Mouse (Mus musculus) forebrain, embryonic 10.5 days (tissue): ENCODE measurements at regions not wholly inside any gene's neighbourhood (a gene's known extent, or its start where the extent isn't known, plus 50 kb on each side); places are given as distances from the start of the nearest gene placed in this dataset.

Experiments
- DNase-seq: peaks from one replicate; pipeline ENCODE4 v3.0.0-alpha.2; 2017; ENCODE audit warnings: low spot score; ENCODE audit errors: extremely low spot score
- H3K27ac ChIP-seq: fragments of 300-500 bp; sonication (generic); 2 replicates; pipeline ENCODE4 v1.5.1; 2016; ENCODE audit warnings: mild to moderate bottlenecking
- H3K27me3 ChIP-seq: fragments of 300-500 bp; sonication (generic); 2 replicates; pipeline ENCODE4 v1.6.1; 2016; ENCODE audit warnings: mild to moderate bottlenecking; ENCODE audit not compliant: poor library complexity, severe bottlenecking
- H3K36me3 ChIP-seq: fragments of 300-500 bp; sonication (generic); replicated peaks from 2 replicates; pipeline ENCODE4 v1.6.1; 2016; ENCODE audit warnings: mild to moderate bottlenecking, moderate library complexity
- H3K4me1 ChIP-seq: fragments of 300-500 bp; sonication (generic); 2 replicates; pipeline ENCODE4 v1.6.1; 2016
- H3K4me3 ChIP-seq: fragments of 300-500 bp; sonication (generic); 2 replicates; pipeline ENCODE4 v1.5.1; 2016; ENCODE audit warnings: mild to moderate bottlenecking, moderate library complexity
- H3K9me3 ChIP-seq: fragments of 300-500 bp; sonication (generic); 2 replicates; pipeline ENCODE4 v1.6.1; 2016; ENCODE audit warnings: mild to moderate bottlenecking, moderate library complexity
- WGBS: fragments of 180-500 bp; shearing (Covaris S2); methylation state at CpG from one replicate; pipeline ENCODE4 v1.1.7; 2016; 5-methylcytosine and 5-hydroxymethylcytosine counted together

DNA sequence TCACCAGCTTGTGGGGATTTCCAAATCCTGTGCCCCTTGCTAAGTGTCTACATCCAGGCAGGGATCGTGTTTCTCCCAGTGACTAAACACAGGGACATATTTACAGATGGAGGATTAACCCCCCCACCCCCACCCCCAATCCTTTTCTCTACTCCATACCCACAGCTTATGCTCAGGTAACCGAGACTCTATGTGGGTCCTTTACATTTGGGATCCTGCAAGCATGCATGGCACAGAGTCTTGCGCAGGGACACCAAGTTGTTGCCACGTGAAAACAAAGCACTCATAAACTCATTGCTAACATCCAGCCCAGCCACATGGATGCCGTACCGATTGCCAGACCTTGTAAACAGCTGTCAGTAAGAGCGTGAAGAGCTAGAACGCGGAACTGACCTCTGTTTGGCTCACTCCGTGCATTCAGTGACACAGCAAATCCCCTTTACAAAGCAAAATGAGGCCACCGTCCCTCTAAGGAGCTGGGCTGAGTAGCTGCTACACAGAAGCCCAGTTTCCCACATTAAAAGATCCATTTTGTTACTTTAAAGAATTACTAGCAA, 1204.9 kb upstream of the A1bg start:
- Histone ChIP-seq H3K4me3 (no peak overlapping the region), H3K36me3 (no peaks in the 10 kb centered on the region), H3K27me3 (0 out of 2 replicates have a peak, but pooled peaks cover 4% of the 10 kb centered on the region), H3K27ac (peak overlapping the region; percentile 35; the same call in 1 of the 2 replicates), H3K9me3 (no peaks in the 10 kb centered on the region), H3K4me1 (peaks cover 40% of the 10 kb centered on the region)
- WGBS, result 44% methylated on average over 11 of the region's 11 CpGs
- DNase-seq, result peak; percentile 28

DNA sequence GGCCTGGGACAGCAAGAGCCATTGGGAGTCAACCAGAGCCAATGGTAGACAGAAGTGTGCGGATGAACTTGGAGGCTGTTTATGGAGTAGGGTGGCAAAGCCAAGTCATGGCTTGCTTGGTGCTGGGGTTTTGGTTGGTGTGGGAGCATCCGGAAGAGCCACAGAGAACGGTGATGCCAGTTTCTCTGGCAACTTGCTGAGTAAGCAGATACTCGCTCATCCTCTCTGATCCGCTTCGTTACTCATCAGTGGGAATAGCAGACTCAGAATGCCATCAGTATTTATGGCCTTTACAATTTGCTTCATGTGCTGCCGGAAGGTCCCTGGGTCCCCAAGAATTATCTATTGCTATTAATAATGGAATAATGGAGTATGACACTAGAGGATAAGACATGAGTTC, 1202.9 kb upstream of the A1bg start:
- no peak overlapping the region for H3K4me3 ChIP-seq
- no peak overlapping the region for H3K27ac ChIP-seq
- DNase-seq, result no peak
- H3K27me3 ChIP-seq, result 0 out of 2 replicates have a peak, but pooled peaks cover 4% of the 10 kb centered on the region
- no peaks in the 10 kb centered on the region for H3K36me3 ChIP-seq
- WGBS, result 98% methylated on average over 7 of the region's 7 CpGs
- peaks cover 37% of the 10 kb centered on the region for H3K4me1 ChIP-seq
- H3K9me3 ChIP-seq, result no peaks in the 10 kb centered on the region

DNA sequence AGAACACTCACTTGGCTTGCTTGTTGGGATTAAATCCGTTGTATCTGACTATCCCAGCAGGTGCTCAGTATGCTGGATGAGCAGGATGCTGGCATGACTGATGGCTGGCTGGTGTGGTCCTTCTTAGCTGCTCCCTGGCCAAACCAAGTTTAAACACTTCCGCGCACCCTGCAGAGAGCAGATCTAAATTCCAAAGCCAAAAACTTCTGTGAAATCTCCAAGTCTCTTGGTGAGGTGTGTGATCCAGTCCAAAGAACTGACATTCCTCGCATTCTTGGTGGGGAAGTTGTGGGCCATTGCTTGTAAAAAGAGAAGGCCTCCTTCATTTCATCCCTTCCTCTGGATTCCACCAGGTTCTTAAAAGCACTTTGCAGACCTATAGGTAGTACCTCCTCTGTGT, 1200.9 kb upstream of the A1bg start:
- Histone ChIP-seq H3K27ac (no peak overlapping the region), H3K4me1 (peaks cover 49% of the 10 kb centered on the region), H3K4me3 (no peak overlapping the region), H3K9me3 (no peaks in the 10 kb centered on the region), H3K36me3 (no peaks in the 10 kb centered on the region), H3K27me3 (no peaks in the 10 kb centered on the region)
- DNase-seq, result no peak
- WGBS, result 79% methylated on average over 4 of the region's 4 CpGs

DNA sequence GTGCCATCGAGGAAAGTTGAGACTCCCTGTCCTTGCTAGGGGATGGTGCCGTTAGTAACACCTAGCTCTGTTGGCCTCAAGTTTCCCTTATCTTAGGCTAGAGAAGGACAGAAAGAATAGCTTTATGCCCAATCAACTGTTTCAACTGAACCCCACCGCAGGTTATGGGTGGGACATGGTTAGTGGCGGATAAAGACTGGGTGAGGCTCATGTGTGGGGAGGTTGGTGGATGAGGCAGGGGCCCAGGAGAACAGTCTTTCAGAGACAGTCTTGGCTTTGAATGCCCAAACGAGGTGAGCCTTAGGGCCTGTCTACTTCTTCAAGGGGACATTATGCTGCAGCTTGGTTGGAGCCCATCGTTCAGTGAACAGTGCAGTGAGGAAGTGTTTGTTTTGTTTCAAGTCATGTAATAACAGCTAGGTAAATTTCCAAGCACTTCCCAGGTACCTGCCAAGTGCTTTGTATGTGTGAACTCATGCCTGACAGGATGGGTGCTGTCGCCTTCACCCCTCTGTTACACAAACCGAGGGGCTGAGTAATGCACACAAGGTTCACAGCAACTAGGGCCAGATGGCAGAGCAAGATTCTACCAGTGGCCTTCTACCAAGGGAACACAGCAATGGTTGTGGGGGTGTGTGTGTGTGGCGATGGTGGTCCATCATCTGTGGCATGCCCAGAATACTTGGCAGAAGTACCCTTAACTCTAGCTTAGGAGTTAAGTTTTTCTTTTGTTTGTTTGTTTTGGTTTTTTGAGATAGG, 1199.6 kb upstream of the A1bg start:
- no peak overlapping the region for H3K4me3 ChIP-seq
- no peaks in the 10 kb centered on the region for H3K36me3 ChIP-seq
- peaks cover 44% of the 10 kb centered on the region for H3K4me1 ChIP-seq
- H3K27ac ChIP-seq, result 0 out of 2 replicates have a peak overlapping the region, but pooled peaks have one; percentile 32
- H3K9me3 ChIP-seq, result no peaks in the 10 kb centered on the region
- no peaks in the 10 kb centered on the region for H3K27me3 ChIP-seq
- WGBS, result 90% methylated on average over 9 of the region's 9 CpGs
- no peak for DNase-seq

DNA sequence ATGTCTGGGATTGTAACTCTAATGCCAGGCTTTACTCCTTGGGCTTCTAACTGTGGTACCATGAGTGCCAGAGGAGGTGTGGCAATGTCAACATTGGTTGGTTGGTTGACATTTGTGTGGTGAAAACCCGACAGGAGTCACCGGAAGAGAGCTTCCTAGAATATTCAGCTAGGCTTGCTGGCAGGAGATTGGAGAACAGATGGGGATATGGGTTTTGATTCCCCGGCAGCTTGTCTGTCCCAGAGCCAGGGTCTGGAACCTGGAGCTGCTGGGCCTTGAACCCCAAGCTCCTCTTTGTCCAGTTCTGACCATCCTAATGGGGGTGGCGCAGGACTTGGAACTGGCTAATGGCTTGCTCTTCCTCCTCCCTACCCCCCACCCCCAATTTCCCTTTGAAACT, 1198.9 kb upstream of the A1bg start:
- Histone ChIP-seq H3K36me3 (no peaks in the 10 kb centered on the region), H3K9me3 (no peaks in the 10 kb centered on the region), H3K4me3 (no peak overlapping the region), H3K4me1 (peaks cover 42% of the 10 kb centered on the region), H3K27me3 (no peaks in the 10 kb centered on the region), H3K27ac (0 out of 2 replicates have a peak overlapping the region, but pooled peaks have one; percentile 32)
- no peak for DNase-seq
- 93% methylated on average over 4 of the region's 4 CpGs for WGBS

DNA sequence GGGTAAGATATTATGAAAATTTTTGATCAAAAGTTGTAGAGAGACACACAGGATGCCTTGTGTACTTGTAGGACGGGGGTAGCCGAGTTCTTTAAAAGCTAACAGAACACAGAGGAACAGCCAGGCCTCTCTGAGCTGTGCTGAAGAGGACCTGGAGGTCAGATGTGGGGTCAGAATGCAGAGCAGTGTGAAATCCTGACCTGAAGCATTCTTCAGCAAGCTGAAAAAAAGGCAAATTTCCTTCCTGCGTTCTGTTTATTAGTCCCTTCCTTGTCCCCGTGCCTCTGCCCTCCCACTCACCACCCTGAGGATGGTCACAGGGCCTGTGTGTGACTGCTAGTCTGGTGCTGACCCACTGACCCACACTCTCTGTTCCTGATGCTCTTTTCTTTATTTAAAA, 1197.9 kb upstream of the A1bg start:
- Histone ChIP-seq H3K9me3 (no peaks in the 10 kb centered on the region), H3K36me3 (no peaks in the 10 kb centered on the region), H3K4me1 (peaks cover 42% of the 10 kb centered on the region; the same call in 1 of the 2 replicates), H3K27ac (peak overlapping the region; percentile 16; the same call in 1 of the 2 replicates), H3K4me3 (no peak overlapping the region), H3K27me3 (no peaks in the 10 kb centered on the region)
- 33% methylated on average over 4 of the region's 4 CpGs for WGBS
- DNase-seq, result no peak

DNA sequence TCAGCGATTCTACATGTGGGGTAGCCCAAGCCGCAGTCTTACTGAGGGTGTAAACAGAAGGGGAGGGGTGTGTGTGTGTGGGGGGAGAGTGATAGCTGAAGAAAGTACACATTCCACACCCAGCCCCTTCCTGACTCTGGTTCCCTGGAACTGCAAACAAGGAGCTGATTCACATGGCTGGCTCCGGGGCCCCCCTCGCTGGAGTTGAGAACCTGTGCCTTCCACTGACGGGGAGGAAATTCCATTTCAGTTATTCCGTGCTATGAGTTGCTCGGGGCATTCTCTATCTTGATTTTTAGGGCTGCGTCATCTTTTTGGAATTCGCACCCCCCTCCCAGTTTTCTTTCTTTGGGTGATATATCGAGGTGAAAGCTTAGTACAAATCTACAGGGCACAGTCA, 1196.2 kb upstream of the A1bg start:
- H3K4me1 ChIP-seq, result peaks cover 42% of the 10 kb centered on the region; the same call in 1 of the 2 replicates
- no peaks in the 10 kb centered on the region for H3K9me3 ChIP-seq

DNA sequence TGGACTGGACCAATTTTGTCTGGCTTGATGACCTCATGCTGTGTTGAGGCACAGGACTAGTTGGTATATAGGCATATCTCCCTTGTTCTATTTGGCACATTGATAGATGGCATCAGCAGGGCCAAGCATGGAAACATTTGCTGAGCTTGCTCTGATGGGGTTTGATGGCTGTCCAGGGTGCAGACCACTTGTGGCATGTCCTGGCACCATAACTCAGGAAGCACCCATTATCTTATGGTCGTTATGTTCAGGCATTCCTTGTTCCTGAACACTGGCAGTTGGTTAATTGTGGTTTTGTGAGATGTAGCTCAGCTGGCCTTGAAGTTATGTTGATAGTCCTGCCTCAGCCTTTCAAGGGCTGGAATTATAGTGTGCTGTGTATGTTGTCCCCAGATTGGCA, 1193.4 kb upstream of the A1bg start:
- Histone ChIP-seq H3K4me1 (peaks cover 37% of the 10 kb centered on the region; the same call in 1 of the 2 replicates), H3K36me3 (no peaks in the 10 kb centered on the region), H3K27me3 (no peaks in the 10 kb centered on the region), H3K4me3 (no peak overlapping the region), H3K9me3 (no peaks in the 10 kb centered on the region), H3K27ac (no peak overlapping the region)
- WGBS, result 89% methylated on average over 1 of the region's 1 CpGs
- no peak for DNase-seq

More for the DNA sequence above, 1196.2 kb upstream of the A1bg start:
- WGBS, result 67% methylated on average over 10 of the region's 10 CpGs
- H3K4me3 ChIP-seq, result no peak overlapping the region
- no peaks in the 10 kb centered on the region for H3K36me3 ChIP-seq
- no peaks in the 10 kb centered on the region for H3K27me3 ChIP-seq
- no peak for DNase-seq
- no peak overlapping the region for H3K27ac ChIP-seq

DNA sequence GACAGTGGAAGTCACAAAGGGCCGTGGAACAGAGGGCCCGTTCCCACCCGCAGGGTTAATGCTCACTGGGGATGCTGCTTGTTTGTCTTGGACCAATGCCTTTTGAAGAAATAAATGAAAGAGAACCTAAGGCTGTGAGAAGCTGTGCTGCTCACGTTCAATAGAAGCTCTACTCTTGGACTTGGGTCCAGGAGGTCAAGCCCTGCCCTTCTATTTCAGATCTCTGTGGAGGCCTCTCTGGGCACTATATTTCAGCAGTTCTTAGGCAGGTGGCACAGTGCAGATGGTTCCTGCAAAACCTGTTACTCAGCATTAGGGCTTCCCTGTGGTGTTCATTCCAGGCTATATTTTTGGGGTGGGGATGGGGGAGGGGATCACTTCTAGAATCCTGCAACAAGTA, 1192.0 kb upstream of the A1bg start:
- Histone ChIP-seq H3K4me1 (peaks cover 24% of the 10 kb centered on the region; the same call in 1 of the 2 replicates), H3K27me3 (no peaks in the 10 kb centered on the region), H3K9me3 (no peaks in the 10 kb centered on the region), H3K27ac (no peak overlapping the region), H3K36me3 (no peaks in the 10 kb centered on the region), H3K4me3 (no peak overlapping the region)
- no peak for DNase-seq
- WGBS, result 75% methylated on average over 4 of the region's 4 CpGs

DNA sequence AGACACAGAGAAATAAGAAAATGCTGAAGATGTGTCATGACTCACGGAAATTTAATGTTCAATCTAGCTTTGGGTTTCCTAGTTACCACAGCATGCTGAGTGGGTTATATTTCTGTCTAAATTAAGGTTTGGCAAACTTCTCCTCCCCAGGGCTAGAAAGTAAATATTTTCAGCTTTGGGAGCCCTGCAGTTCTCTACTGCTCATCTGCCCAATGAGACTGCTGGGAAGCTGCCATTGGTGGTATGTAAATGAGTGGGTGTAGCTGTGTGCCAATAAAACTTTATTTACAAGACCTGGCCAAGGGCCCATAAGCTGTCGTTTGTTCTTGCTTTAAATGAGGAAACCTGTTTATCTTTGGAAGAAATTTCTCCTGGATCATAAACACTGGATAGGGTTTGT, 1189.3 kb upstream of the A1bg start:
- Histone ChIP-seq H3K27ac (no peak overlapping the region), H3K36me3 (no peaks in the 10 kb centered on the region), H3K4me1 (peaks cover 2% of the 10 kb centered on the region; the same call in 1 of the 2 replicates), H3K4me3 (no peak overlapping the region), H3K27me3 (peaks cover 14% of the 10 kb centered on the region), H3K9me3 (no peaks in the 10 kb centered on the region)
- WGBS, result 89% methylated on average over 2 of the region's 2 CpGs
- DNase-seq, result no peak

DNA sequence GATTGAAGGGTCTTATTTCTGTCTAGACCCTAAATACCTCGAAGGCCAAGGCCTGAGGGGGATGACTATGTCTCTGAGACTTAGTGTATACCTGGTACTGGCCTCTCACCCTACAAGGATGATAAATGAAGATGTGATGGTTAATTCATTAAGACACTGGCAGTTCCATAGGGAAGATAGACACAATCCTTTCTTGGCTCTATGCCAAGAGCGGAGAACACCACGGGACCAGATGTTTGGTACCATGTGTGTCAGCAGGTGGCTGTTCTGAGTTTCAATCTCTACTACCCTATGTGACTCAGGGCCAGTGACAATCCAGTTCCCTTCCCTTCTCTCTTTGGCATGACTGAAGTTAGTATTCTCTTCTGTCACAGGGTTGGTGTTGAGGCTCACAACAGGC, 1185.2 kb upstream of the A1bg start:
- peaks cover 13% of the 10 kb centered on the region for H3K4me1 ChIP-seq
- DNase-seq, result no peak
- WGBS, result 92% methylated on average over 3 of the region's 3 CpGs
- no peaks in the 10 kb centered on the region for H3K9me3 ChIP-seq
- no peak overlapping the region for H3K27ac ChIP-seq
- H3K27me3 ChIP-seq, result peaks cover 40% of the 10 kb centered on the region
- no peak overlapping the region for H3K4me3 ChIP-seq
- no peaks in the 10 kb centered on the region for H3K36me3 ChIP-seq

DNA sequence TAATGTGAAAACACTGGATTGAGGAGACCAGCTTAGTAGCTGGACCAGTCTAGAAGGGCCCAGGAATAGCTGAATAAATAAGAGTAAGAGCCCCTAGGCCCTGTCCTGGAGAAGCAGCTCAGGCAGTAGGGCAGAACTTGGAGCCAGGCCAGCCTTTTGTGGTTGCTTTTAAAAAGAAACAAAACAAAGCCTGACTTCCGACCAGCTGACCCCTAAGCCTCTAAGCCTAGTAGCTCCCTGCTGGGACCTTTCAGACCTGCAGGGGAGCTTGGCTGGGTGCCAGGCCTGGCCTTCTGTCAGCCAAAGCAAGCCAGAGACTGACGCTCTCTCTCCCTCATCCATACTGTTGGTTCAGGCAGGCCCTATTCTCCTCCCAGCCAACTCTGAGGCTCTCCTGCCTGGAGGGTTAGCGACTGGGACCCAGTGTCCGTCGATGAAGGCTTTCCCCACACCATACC, 1183.7 kb upstream of the A1bg start:
- peak; percentile 38 for DNase-seq
- Histone ChIP-seq H3K9me3 (peaks cover 7% of the 10 kb centered on the region; the same call in 1 of the 2 replicates), H3K4me1 (peaks cover 13% of the 10 kb centered on the region), H3K27me3 (peaks cover 40% of the 10 kb centered on the region), H3K4me3 (no peak overlapping the region), H3K36me3 (peaks cover 6% of the 10 kb centered on the region), H3K27ac (no peak overlapping the region)
- 19% methylated on average over 5 of the region's 5 CpGs for WGBS

DNA sequence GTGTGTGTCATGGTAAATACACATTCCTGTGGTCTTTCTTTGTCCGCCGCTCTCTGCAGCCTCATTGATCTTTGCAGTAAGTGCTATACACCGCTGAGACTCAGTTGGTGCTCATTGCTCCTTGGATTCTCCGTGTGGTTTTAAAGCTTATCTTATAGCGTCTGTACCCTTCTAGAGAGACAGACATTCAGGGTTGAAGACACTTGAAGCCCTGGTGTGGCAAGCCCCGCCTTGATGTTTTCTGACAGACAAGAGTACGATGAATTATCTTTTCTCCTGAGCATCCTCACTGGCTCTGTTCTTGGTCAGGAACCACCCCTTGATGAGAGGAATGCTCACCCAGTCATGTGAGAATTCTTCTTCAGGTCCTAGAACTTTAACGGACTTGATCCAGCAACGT, 1182.7 kb upstream of the A1bg start:
- WGBS, result 67% methylated on average over 9 of the region's 9 CpGs
- Histone ChIP-seq H3K27me3 (peaks cover 40% of the 10 kb centered on the region), H3K36me3 (peaks cover 6% of the 10 kb centered on the region)

More for the DNA sequence above, 1182.7 kb upstream of the A1bg start:
- H3K4me3 ChIP-seq, result no peak overlapping the region
- DNase-seq, result no peak
- H3K27ac ChIP-seq, result no peak overlapping the region
- peaks cover 13% of the 10 kb centered on the region for H3K4me1 ChIP-seq
- H3K9me3 ChIP-seq, result peaks cover 7% of the 10 kb centered on the region; the same call in 1 of the 2 replicates
